Mouse (Mus musculus) MEL (cell line): Measurements from ENCODE around the gene Abcc1.

ENCODE experiments used
- CTCF ChIP-seq, 3 experiments: IDR thresholded peaks in 2 of 3; conservative IDR thresholded peaks in 1 of 3; 2 replicates each; pipeline ENCODE4 v1.5.1; 2011 to 2012; ENCODE audit warnings: low read length in 3 of 3, low read depth in 2 of 3, mild to moderate bottlenecking in 2 of 3, improper control_type of control experiment in 1 of 3, inconsistent platforms in 1 of 3, mixed read lengths in 1 of 3, moderate library complexity in 1 of 3; ENCODE audit not compliant: control insufficient read depth in 1 of 3, insufficient read depth in 1 of 3, poor library complexity in 1 of 3, severe bottlenecking in 1 of 3
- ELF1 ChIP-seq: IDR thresholded peaks from 2 replicates; pipeline ENCODE4 v1.6.1; 2014; ENCODE audit warnings: low read depth, mild to moderate bottlenecking, inconsistent platforms, low read length, improper control_type of control experiment, moderate library complexity
- EP300 ChIP-seq, 2 experiments: IDR thresholded peaks; 2 replicates each; pipeline ENCODE4 v1.6.1; 2011; ENCODE audit warnings: improper control_type of control experiment in 2 of 2, low read length in 2 of 2, low read depth in 1 of 2, mild to moderate bottlenecking in 1 of 2
- GATA1 ChIP-seq: IDR thresholded peaks from 2 replicates; pipeline ENCODE4 v1.6.1; 2011; ENCODE audit warnings: low read depth, low read length, improper control_type of control experiment
- HCFC1 ChIP-seq: IDR thresholded peaks from 2 replicates; pipeline ENCODE4 v1.6.1; 2012; ENCODE audit warnings: low read depth, mild to moderate bottlenecking, inconsistent platforms, low read length, improper control_type of control experiment, moderate library complexity
- JUND ChIP-seq: IDR thresholded peaks from 2 replicates; pipeline ENCODE4 v1.6.1; 2011; ENCODE audit warnings: low read depth, mild to moderate bottlenecking, improper control_type of control experiment, low read length
- KAT2A ChIP-seq: conservative IDR thresholded peaks from 2 replicates; pipeline ENCODE4 v1.6.1; 2012; ENCODE audit warnings: low read depth, low read length, improper control_type of control experiment, inconsistent platforms
- MEF2A ChIP-seq: IDR thresholded peaks from 2 replicates; pipeline ENCODE4 v1.6.1; 2014; ENCODE audit warnings: low read depth, mild to moderate bottlenecking, inconsistent platforms, low read length, improper control_type of control experiment; ENCODE audit not compliant: poor library complexity, insufficient replicate concordance, severe bottlenecking; ENCODE audit errors: extremely low read depth
- POLR2A ChIP-seq, 2 experiments: IDR thresholded peaks; 2 replicates each; pipeline ENCODE4 v1.6.1; 2011 to 2012; ENCODE audit warnings: low read length in 2 of 2, mild to moderate bottlenecking in 2 of 2, control low read depth in 1 of 2, improper control_type of control experiment in 1 of 2, low read depth in 1 of 2, moderate library complexity in 1 of 2; ENCODE audit not compliant: control insufficient read depth in 1 of 2, insufficient read depth in 1 of 2, poor library complexity in 1 of 2
- POLR2AphosphoS2 ChIP-seq: IDR thresholded peaks from 2 replicates; pipeline ENCODE4 v1.6.1; 2011; ENCODE audit warnings: low read length, improper control_type of control experiment
- SMC3 ChIP-seq: IDR thresholded peaks from 2 replicates; pipeline ENCODE4 v1.6.1; 2011; ENCODE audit warnings: low read depth, low read length, improper control_type of control experiment
- ZC3H11A ChIP-seq: IDR thresholded peaks from 2 replicates; pipeline ENCODE4 v1.6.1; 2012; ENCODE audit warnings: low read depth, mild to moderate bottlenecking, inconsistent platforms, low read length, improper control_type of control experiment

- no peak for TF ChIP-seq ELF1
- no peak for TF ChIP-seq CTCF (IDR thresholded peaks at IDR 0.05 in 2 of 3, conservative IDR thresholded peaks at IDR 0.05 in 1 of 3; ENCODE audit: control insufficient read depth in 1 of 3, insufficient read depth in 1 of 3, low read depth in 2 of 3, low read length in 3 of 3, poor library complexity in 1 of 3, severe bottlenecking in 1 of 3)
- TF ChIP-seq POLR2AphosphoS2, result no peak
- no peak for TF ChIP-seq GATA1
- TF ChIP-seq SMC3, result no peak
- no peak for TF ChIP-seq EP300 (IDR thresholded peaks at IDR 0.05; ENCODE audit: low read depth in 1 of 2, low read length in 2 of 2)
- no peak for TF ChIP-seq HCFC1
- TF ChIP-seq POLR2A (IDR thresholded peaks at IDR 0.05; ENCODE audit: control insufficient read depth in 1 of 2, insufficient read depth in 1 of 2, low read depth in 1 of 2, low read length in 2 of 2, poor library complexity in 1 of 2), result no peak
- no peak for TF ChIP-seq ZC3H11A
- TF ChIP-seq KAT2A, result no peak
- no peak for TF ChIP-seq MEF2A
- no peak for TF ChIP-seq JUND
These were observed 103.7 kb downstream of the Abcc1 start for GRCm38 (mm10) chr16:14465016-14465415.
